Mouse (Mus musculus) heart, embryonic 12.5 days (tissue): ENCODE measurements around the gene Pdia6. TPM values are rescaled to one million over a fixed set of nuclear protein-coding genes. Genes with fewer than 3 reads are reported as not detected.

ENCODE experiments used
- ATAC-seq: fragments of 200-750 bp; cut with Nextera tagmentation; 2 replicates; pipeline ENCODE4 v1.8.0; 2017; ENCODE audit warnings: moderate TSS enrichment, moderate library complexity; ENCODE audit not compliant: insufficient number of reproducible peaks, low FRiP score
- H3K27ac ChIP-seq: fragments of 300-500 bp; sonication (generic); 2 replicates; pipeline ENCODE4 v1.5.1; 2016; ENCODE audit warnings: mild to moderate bottlenecking, moderate library complexity; ENCODE audit not compliant: poor library complexity, severe bottlenecking
- H3K27me3 ChIP-seq: fragments of 300-500 bp; sonication (generic); replicated peaks from 2 replicates; pipeline ENCODE4 v1.6.1; 2016; ENCODE audit warnings: mild to moderate bottlenecking, moderate library complexity
- H3K36me3 ChIP-seq: fragments of 300-500 bp; sonication (generic); 2 replicates; pipeline ENCODE4 v1.6.1; 2016; ENCODE audit warnings: mild to moderate bottlenecking, moderate library complexity
- H3K4me1 ChIP-seq: fragments of 300-500 bp; sonication (generic); replicated peaks from 2 replicates; pipeline ENCODE4 v1.6.1; 2016; ENCODE audit warnings: mild to moderate bottlenecking
- H3K4me2 ChIP-seq: fragments of 300-500 bp; sonication (generic); 2 replicates; pipeline ENCODE4 v1.6.1; 2016; ENCODE audit warnings: mild to moderate bottlenecking, moderate library complexity
- H3K4me3 ChIP-seq: fragments of 300-500 bp; sonication (generic); 2 replicates; pipeline ENCODE4 v1.5.1; 2016; ENCODE audit warnings: mild to moderate bottlenecking
- H3K9ac ChIP-seq: fragments of 300-500 bp; sonication (generic); 2 replicates; pipeline ENCODE4 v1.6.1; 2016; ENCODE audit warnings: mild to moderate bottlenecking, moderate library complexity
- H3K9me3 ChIP-seq: fragments of 300-500 bp; sonication (generic); replicated peaks from 2 replicates; pipeline ENCODE4 v1.6.1; 2016; ENCODE audit warnings: mild to moderate bottlenecking, moderate library complexity
- WGBS: fragments of 180-500 bp; shearing (Covaris S2); methylation state at CpG from one replicate; pipeline ENCODE4 v1.1.7; 2016; 5-methylcytosine and 5-hydroxymethylcytosine counted together
- polyA plus RNA-seq: library from polyadenylated mRNA; unstranded; fragments of >200 nt; fragmentation: Nextera tagmentation; extraction: Ambion mirVana; gene quantifications from 2 replicates; pipeline ENCODE4 v1.2.1, GENCODE M21; 2016

Gene Pdia6
- polyA plus RNA-seq, 1 experiment from 2014 or later, result 465 TPM

- Histone ChIP-seq H3K36me3 (peaks cover 8% of the 10 kb centered on the region), H3K4me3 (no peak overlapping the region), H3K4me1 (peaks cover 13% of the 10 kb centered on the region), H3K27ac (no peak overlapping the region), H3K4me2 (no peak overlapping the region), H3K9ac (no peak overlapping the region), H3K27me3 (no peaks in the 10 kb centered on the region), H3K9me3 (no peaks in the 10 kb centered on the region)
- WGBS, result 63% methylated on average over 3 of the region's 3 CpGs
- no peak for ATAC-seq
Observed at GRCm38 (mm10) chr12:17263881-17264280, 2.5 kb upstream of the Pdia6 start.

GRCm38 (mm10) chr12:17264826-17265225, 1.5 kb upstream of the Pdia6 start:
- WGBS, result 73% methylated on average over 2 of the region's 2 CpGs
- H3K27ac ChIP-seq, result no peak overlapping the region
- no peaks in the 10 kb centered on the region for H3K9me3 ChIP-seq
- peaks cover 15% of the 10 kb centered on the region for H3K4me1 ChIP-seq
- peaks cover 15% of the 10 kb centered on the region for H3K36me3 ChIP-seq
- H3K4me2 ChIP-seq, result no peak overlapping the region
- H3K27me3 ChIP-seq, result no peaks in the 10 kb centered on the region
- no peak for ATAC-seq
- no peak overlapping the region for H3K4me3 ChIP-seq
- no peak overlapping the region for H3K9ac ChIP-seq

- no peak for ATAC-seq
- peak overlapping the region; percentile 85 for H3K4me2 ChIP-seq
- H3K9me3 ChIP-seq, result no peaks in the 10 kb centered on the region
- no peaks in the 10 kb centered on the region for H3K27me3 ChIP-seq
- WGBS, result 0% methylated on average over 21 of the region's 21 CpGs
- H3K27ac ChIP-seq, result peak overlapping the region; percentile 79
- peaks cover 32% of the 10 kb centered on the region for H3K36me3 ChIP-seq
- peak overlapping the region; percentile 91 for H3K9ac ChIP-seq
- H3K4me3 ChIP-seq, result peak overlapping the region; percentile 96
- peaks cover 27% of the 10 kb centered on the region for H3K4me1 ChIP-seq
Observed at GRCm38 (mm10) chr12:17266673-17266990, 287 bp downstream of the Pdia6 start.

GRCm38 (mm10) chr12:17267316-17267715, 971 bp downstream of the Pdia6 start:
- peaks cover 27% of the 10 kb centered on the region for H3K4me1 ChIP-seq
- peak overlapping the region; percentile 91 for H3K9ac ChIP-seq
- H3K27ac ChIP-seq, result no peak overlapping the region
- no peak for ATAC-seq
- WGBS, result 17% methylated on average over 4 of the region's 4 CpGs
- no peaks in the 10 kb centered on the region for H3K27me3 ChIP-seq
- H3K36me3 ChIP-seq, result peaks cover 38% of the 10 kb centered on the region
- H3K4me2 ChIP-seq, result peak overlapping the region; percentile 85
- no peaks in the 10 kb centered on the region for H3K9me3 ChIP-seq
- H3K4me3 ChIP-seq, result peak overlapping the region; percentile 96

- Histone ChIP-seq H3K4me3 (no peak overlapping the region), H3K27ac (no peak overlapping the region), H3K9me3 (no peaks in the 10 kb centered on the region), H3K36me3 (peaks cover 73% of the 10 kb centered on the region), H3K4me2 (no peak overlapping the region), H3K4me1 (peaks cover 27% of the 10 kb centered on the region), H3K27me3 (no peaks in the 10 kb centered on the region), H3K9ac (no peak overlapping the region)
- ATAC-seq, result no peak
- 74% methylated on average over 1 of the region's 1 CpGs for WGBS
Observed at GRCm38 (mm10) chr12:17271272-17271671, 4.9 kb downstream of the Pdia6 start.

- Histone ChIP-seq H3K9me3 (no peaks in the 10 kb centered on the region), H3K4me2 (no peak overlapping the region), H3K4me3 (no peak overlapping the region), H3K27me3 (no peaks in the 10 kb centered on the region), H3K27ac (no peak overlapping the region), H3K9ac (no peak overlapping the region), H3K36me3 (peaks cover 91% of the 10 kb centered on the region), H3K4me1 (peaks cover 14% of the 10 kb centered on the region)
- WGBS, result 85% methylated on average over 7 of the region's 7 CpGs
- no peak for ATAC-seq
Observed at GRCm38 (mm10) chr12:17273841-17274240, 7.5 kb downstream of the Pdia6 start.

GRCm38 (mm10) chr12:17288496-17288895, 22.2 kb downstream of the Pdia6 start:
- ATAC-seq, result no peak
- Histone ChIP-seq H3K36me3 (peaks cover 28% of the 10 kb centered on the region), H3K27ac (no peak overlapping the region), H3K27me3 (no peaks in the 10 kb centered on the region), H3K4me3 (no peak overlapping the region), H3K9me3 (no peaks in the 10 kb centered on the region), H3K4me2 (no peak overlapping the region), H3K4me1 (0 out of 2 replicates have a peak, but pooled peaks cover 3% of the 10 kb centered on the region), H3K9ac (no peak overlapping the region)
- 35% methylated on average over 4 of the region's 4 CpGs for WGBS

- Histone ChIP-seq H3K27me3 (no peaks in the 10 kb centered on the region), H3K36me3 (peaks cover 22% of the 10 kb centered on the region), H3K4me2 (no peak overlapping the region), H3K9ac (no peak overlapping the region), H3K27ac (no peak overlapping the region), H3K9me3 (no peaks in the 10 kb centered on the region), H3K4me3 (no peak overlapping the region), H3K4me1 (0 out of 2 replicates have a peak, but pooled peaks cover 3% of the 10 kb centered on the region)
- WGBS, result 71% methylated on average over 2 of the region's 2 CpGs
- no peak for ATAC-seq
Observed at GRCm38 (mm10) chr12:17289060-17289459, 22.7 kb downstream of the Pdia6 start.

GRCm38 (mm10) chr12:17289913-17290312, 23.6 kb downstream of the Pdia6 start:
- no peak for ATAC-seq
- WGBS, result 61% methylated on average over 2 of the region's 2 CpGs
- Histone ChIP-seq H3K27me3 (no peaks in the 10 kb centered on the region), H3K4me2 (no peak overlapping the region), H3K9me3 (no peaks in the 10 kb centered on the region), H3K4me1 (0 out of 2 replicates have a peak, but pooled peaks cover 3% of the 10 kb centered on the region), H3K27ac (no peak overlapping the region), H3K4me3 (no peak overlapping the region), H3K9ac (no peak overlapping the region), H3K36me3 (peaks cover 14% of the 10 kb centered on the region)

- no peaks in the 10 kb centered on the region for H3K27me3 ChIP-seq
- WGBS, result 55% methylated on average over 4 of the region's 4 CpGs
- peaks cover 7% of the 10 kb centered on the region for H3K36me3 ChIP-seq
- H3K9ac ChIP-seq, result no peak overlapping the region
- ATAC-seq, result no peak
- no peaks in the 10 kb centered on the region for H3K9me3 ChIP-seq
- H3K4me1 ChIP-seq, result 0 out of 2 replicates have a peak, but pooled peaks cover 3% of the 10 kb centered on the region
- H3K27ac ChIP-seq, result no peak overlapping the region
- no peak overlapping the region for H3K4me2 ChIP-seq
- H3K4me3 ChIP-seq, result no peak overlapping the region
Observed at GRCm38 (mm10) chr12:17290569-17290968, 24.2 kb downstream of the Pdia6 start.

- Histone ChIP-seq H3K36me3 (no peaks in the 10 kb centered on the region), H3K9me3 (no peaks in the 10 kb centered on the region), H3K27ac (no peak overlapping the region), H3K4me2 (no peak overlapping the region), H3K4me3 (no peak overlapping the region), H3K4me1 (no peaks in the 10 kb centered on the region), H3K9ac (no peak overlapping the region), H3K27me3 (no peaks in the 10 kb centered on the region)
- ATAC-seq, result no peak
- WGBS, result 70% methylated on average over 2 of the region's 2 CpGs
Observed at GRCm38 (mm10) chr12:17296899-17297298, 30.6 kb downstream of the Pdia6 start.

- H3K9me3 ChIP-seq, result no peaks in the 10 kb centered on the region
- no peaks in the 10 kb centered on the region for H3K36me3 ChIP-seq
- WGBS, result 88% methylated on average over 1 of the region's 1 CpGs
- H3K4me3 ChIP-seq, result no peak overlapping the region
- no peak for ATAC-seq
- H3K27me3 ChIP-seq, result no peaks in the 10 kb centered on the region
- H3K9ac ChIP-seq, result no peak overlapping the region
- no peaks in the 10 kb centered on the region for H3K4me1 ChIP-seq
- H3K27ac ChIP-seq, result no peak overlapping the region
- H3K4me2 ChIP-seq, result no peak overlapping the region
Observed at GRCm38 (mm10) chr12:17299902-17300301, 33.6 kb downstream of the Pdia6 start.
